Comparison of ENCODE assay signal across 10 mouse cellular contexts in the genomic region with DNA sequence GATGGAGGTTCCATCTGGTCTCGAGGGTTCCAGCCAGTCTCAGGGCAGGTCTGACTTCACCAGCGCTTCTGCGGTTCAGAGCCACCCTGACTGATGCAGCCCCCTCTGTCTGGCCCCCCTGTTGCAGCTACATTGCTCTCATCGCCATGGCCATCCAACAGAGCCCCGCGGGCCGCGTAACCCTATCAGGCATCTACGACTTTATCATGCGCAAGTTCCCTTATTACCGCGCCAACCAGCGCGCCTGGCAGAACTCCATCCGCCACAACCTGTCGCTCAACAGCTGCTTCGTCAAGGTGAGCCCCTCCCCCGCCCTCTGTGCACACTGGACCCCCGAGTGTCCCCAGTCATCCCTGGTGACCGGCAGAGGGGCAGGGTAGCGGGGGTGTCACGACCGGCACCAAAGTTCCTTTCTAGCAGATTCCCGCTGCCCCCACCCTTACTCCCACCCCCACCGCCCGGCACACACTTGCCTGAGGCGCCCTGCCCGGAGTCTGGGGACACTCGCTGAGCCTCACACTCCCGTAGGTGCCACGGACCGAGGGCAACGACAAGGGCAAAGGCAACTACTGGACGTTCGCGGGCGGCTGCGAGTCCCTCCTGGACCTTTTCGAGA. TPM values are rescaled to one million over a fixed set of nuclear protein-coding genes. Genes with fewer than 3 reads are reported as not detected.
DNase-seq lines count a peak whose midpoint lies in the region; ATAC-seq lines count a peak whose summit lies in the region.
"Had no signal": no experiment of that assay in that cellular context is flagged by ENCODE, and none has a peak within 500 bp of the region (broad histone marks: within the 10 kb centered on the region; RNA-seq: fewer than 3 reads in every experiment).

No protein-coding gene starts in this region.

- peaks cover 6% of the 10 kb centered on the region for H3K4me1 ChIP-seq in kidney, embryonic 14.5 days (ENCODE audit: control insufficient read depth, insufficient read depth, low read length)
- peaks cover 7% of the 10 kb centered on the region for H3K4me1 ChIP-seq in embryonic facial prominence, embryonic 12.5 days
- H3K4me1 ChIP-seq in intestine, embryonic 16.5 days (ENCODE audit: control insufficient read depth, insufficient read depth, low read length) = peaks cover 6% of the 10 kb centered on the region; the same call in 1 of the 2 replicates
- peaks cover 7% of the 10 kb centered on the region; the same call in 1 of the 2 replicates for H3K4me1 ChIP-seq in neural tube, embryonic 11.5 days (ENCODE audit: control insufficient read depth, insufficient read depth, low read length)

- peak overlapping the region; percentile 36 for H3K4me3 ChIP-seq in kidney, embryonic 14.5 days (ENCODE audit: low read length)
- peak overlapping the region; percentile 34 for H3K4me3 ChIP-seq in embryonic facial prominence, embryonic 12.5 days
- H3K4me3 ChIP-seq in intestine, embryonic 16.5 days (ENCODE audit: low read length) = peak overlapping the region; percentile 40
- H3K4me3 ChIP-seq in neural tube, embryonic 11.5 days (ENCODE audit: low read depth, low read length) = peak overlapping the region; percentile 12; the same call in 1 of the 2 replicates

- H3K9ac ChIP-seq in kidney, embryonic 14.5 days (ENCODE audit: low read depth, low read length) = 0 out of 2 replicates have a peak overlapping the region, but pooled peaks have one; percentile 2
- 0 out of 2 replicates have a peak overlapping the region, but pooled peaks have one; percentile 19 for H3K9ac ChIP-seq in embryonic facial prominence, embryonic 12.5 days
- peak overlapping the region; percentile 39 for H3K9ac ChIP-seq in intestine, embryonic 16.5 days (ENCODE audit: low read depth, low read length)
- no peak overlapping the region; the same call in 1 of the 2 replicates for H3K9ac ChIP-seq in neural tube, embryonic 11.5 days (ENCODE audit: low read length)

- H3K36me3 ChIP-seq in kidney, embryonic 14.5 days (ENCODE audit: control insufficient read depth, insufficient read depth, low read length) = no peaks in the 10 kb centered on the region
- no peaks in the 10 kb centered on the region for H3K36me3 ChIP-seq in embryonic facial prominence, embryonic 12.5 days
- no peaks in the 10 kb centered on the region for H3K36me3 ChIP-seq in intestine, embryonic 16.5 days (ENCODE audit: control insufficient read depth, insufficient read depth, low read length)
- no peaks in the 10 kb centered on the region for H3K36me3 ChIP-seq in neural tube, embryonic 11.5 days (ENCODE audit: control insufficient read depth, insufficient read depth, low read length)

- DNase-seq in kidney, postnatal 36 days = no peak
- no peak for DNase-seq in neural tube, embryonic 11.5 days (ENCODE audit: low spot score)
- DNase-seq in spleen, postnatal 4 days (ENCODE audit: low spot score in 2 of 2) = no peak
- no peak for DNase-seq in gastrocnemius, adult 18-20 months (ENCODE audit: low spot score)
- no peak for DNase-seq in layer of hippocampus, postnatal 14 days (ENCODE audit: low spot score in 2 of 2)

- H3K9me3 ChIP-seq in kidney, embryonic 14.5 days (ENCODE audit: control insufficient read depth, low read length) = no peaks in the 10 kb centered on the region
- no peaks in the 10 kb centered on the region for H3K9me3 ChIP-seq in embryonic facial prominence, embryonic 12.5 days
- no peaks in the 10 kb centered on the region for H3K9me3 ChIP-seq in intestine, embryonic 16.5 days (ENCODE audit: control insufficient read depth, low read length)
- H3K9me3 ChIP-seq in neural tube, embryonic 11.5 days (ENCODE audit: control insufficient read depth, low read length) = no peaks in the 10 kb centered on the region

- peak overlapping the region; percentile 53 for H3K4me2 ChIP-seq in kidney, embryonic 14.5 days (replicated peaks; ENCODE audit: low read depth, low read length)
- H3K4me2 ChIP-seq in embryonic facial prominence, embryonic 12.5 days (replicated peaks) = peak overlapping the region; percentile 54
- peak overlapping the region; percentile 68 for H3K4me2 ChIP-seq in intestine, embryonic 16.5 days (ENCODE audit: low read depth, low read length)
- H3K4me2 ChIP-seq in neural tube, embryonic 11.5 days (ENCODE audit: low read depth) = peak overlapping the region; percentile 35

- H3K27me3 ChIP-seq in kidney, embryonic 14.5 days (ENCODE audit: control insufficient read depth, insufficient read depth, low read length) = peaks cover 41% of the 10 kb centered on the region
- peaks cover 68% of the 10 kb centered on the region for H3K27me3 ChIP-seq in embryonic facial prominence, embryonic 12.5 days
- H3K27me3 ChIP-seq in intestine, embryonic 16.5 days (replicated peaks; ENCODE audit: control insufficient read depth, insufficient read depth, low read length) = peaks cover 37% of the 10 kb centered on the region
- H3K27me3 ChIP-seq in neural tube, embryonic 11.5 days (ENCODE audit: control insufficient read depth, insufficient read depth, low read length) = peaks cover 43% of the 10 kb centered on the region

- ATAC-seq in kidney, embryonic 14.5 days (ENCODE audit: low FRiP score, low TSS enrichment) = no peak; the same call in 1 of the 2 replicates
- 0 out of 2 replicates have a peak, but pooled peaks have one; percentile 52 for ATAC-seq in embryonic facial prominence, embryonic 12.5 days (ENCODE audit: insufficient number of reproducible peaks, insufficient read depth, low FRiP score, low TSS enrichment)
- ATAC-seq in intestine, embryonic 16.5 days = no peak
- no peak for ATAC-seq in neural tube, embryonic 11.5 days (ENCODE audit: insufficient read depth, low FRiP score, low TSS enrichment)

- 3% methylated on average over 39 of the region's 39 CpGs for WGBS in kidney, embryonic 14.5 days
- 4% methylated on average over 39 of the region's 39 CpGs for WGBS in embryonic facial prominence, embryonic 12.5 days
- WGBS in intestine, embryonic 16.5 days = 3% methylated on average over 37 of the region's 39 CpGs
- WGBS in neural tube, embryonic 11.5 days = 6% methylated on average over 39 of the region's 39 CpGs

- no peak overlapping the region for H3K27ac ChIP-seq in kidney, embryonic 14.5 days (ENCODE audit: low read depth, low read length)
- H3K27ac ChIP-seq in embryonic facial prominence, embryonic 12.5 days = no peak overlapping the region
- H3K27ac ChIP-seq in intestine, embryonic 16.5 days (ENCODE audit: low read length) = no peak overlapping the region
- no peak overlapping the region for H3K27ac ChIP-seq in neural tube, embryonic 11.5 days (ENCODE audit: low read depth, low read length)

RNA-seq across cellular contexts. Expression of a gene that starts 0.9 kb away (rescaled TPM):
- polyA plus RNA-seq in kidney, embryonic 14.5 days (2014; fragmentation: Nextera tagmentation; extraction: Ambion mirVana) = not detected in 2 replicates
- 0.37 and 0.45 TPM in 2 replicates for polyA plus RNA-seq in embryonic facial prominence, embryonic 12.5 days (2016; fragmentation: Nextera tagmentation; extraction: Ambion mirVana)
- not detected in 2 replicates for polyA plus RNA-seq in intestine, embryonic 16.5 days (2015; fragmentation: Nextera tagmentation; extraction: Ambion mirVana)
- polyA plus RNA-seq in neural tube, embryonic 11.5 days (2014; fragmentation: Nextera tagmentation; extraction: Ambion mirVana) = not detected in 2 replicates
- total RNA-seq in gastrocnemius, adult 18-20 months (2021) = not detected
- not detected for total RNA-seq in layer of hippocampus, postnatal 14 days (2021)
- total RNA-seq: gastrocnemius, postnatal 4 days; MEL had no signal
